Mouse (Mus musculus) ES-Bruce4 (cell line): ENCODE data around the gene Hoxd8.

Experiments
- CTCF ChIP-seq: IDR thresholded peaks from one replicate; pipeline ENCODE4 v1.8.1; 2011; ENCODE audit warnings: low read depth, low read length
- EP300 ChIP-seq: IDR thresholded peaks from 2 replicates; pipeline ENCODE4 v1.6.1; 2011; ENCODE audit warnings: low read depth, low read length; ENCODE audit not compliant: insufficient read depth
- POLR2A ChIP-seq: IDR thresholded peaks from one replicate; pipeline ENCODE4 v1.8.1; 2011; ENCODE audit warnings: low read length; ENCODE audit not compliant: insufficient read depth

GRCm38 (mm10) chr2:74655420-74655781 is 49.0 kb upstream of the Hoxd8 start:
- TF ChIP-seq POLR2A (no peak), CTCF (peak; percentile 44), EP300 (no peak)
